Mouse (Mus musculus): ENCODE results near the gene Padi1. TPM values are rescaled to one million over a fixed set of nuclear protein-coding genes. Genes with fewer than 3 reads are reported as not detected.

Padi1 gene
- 0.09 and 0.16 TPM in 2 replicates for total RNA-seq (2012; rRNA removed)

- H3K4me3 ChIP-seq (ENCODE audit: insufficient read depth in 1 of 2, low read depth in 1 of 2, low read length in 2 of 2, poor library complexity in 1 of 2, severe bottlenecking in 1 of 2) = no peak within 1 kb of the TSS
- no peak within 1 kb of the TSS for H3K27ac ChIP-seq (ENCODE audit: insufficient read depth, low read depth, low read length, poor library complexity, severe bottlenecking)
- in situ Hi-C loops (cut with MboI; ENCODE audit: low sequenced_read_pairs in 2 of 2, unreplicated experiment in 2 of 2) = no loop called here
- TF ChIP-seq ZC3H11A (IDR thresholded peaks at IDR 0.05; ENCODE audit: borderline replicate concordance, low read depth, low read length) (no peak), MAFK (IDR thresholded peaks at IDR 0.05; ENCODE audit: insufficient read depth, low read depth, low read length) (no peak), CHD2 (IDR thresholded peaks at IDR 0.05; ENCODE audit: low read depth, low read length) (no peak), ZNF384 (IDR thresholded peaks at IDR 0.05; ENCODE audit: low read depth, low read length) (no peak), HCFC1 (IDR thresholded peaks at IDR 0.05; ENCODE audit: borderline replicate concordance, insufficient read depth, low read length) (no peak)
- no peaks in the 10 kb centered on the region for H3K4me1 ChIP-seq (ENCODE audit: control insufficient read depth in 2 of 2, insufficient read depth in 2 of 2, low read length in 2 of 2, poor library complexity in 1 of 2)
- DNase-seq (ENCODE audit: low read depth, low spot score) = no peak
- no peaks in the 10 kb centered on the region for H3K9me3 ChIP-seq (ENCODE audit: control insufficient read depth, insufficient read depth, low read depth, low read length)
- H3K9ac ChIP-seq (ENCODE audit: insufficient read depth, low read depth, low read length, poor library complexity, severe bottlenecking) = no peak within 1 kb of the TSS
- H3K36me3 ChIP-seq (ENCODE audit: control insufficient read depth, insufficient read depth, low read length, poor library complexity, severe bottlenecking) = no peaks in the 10 kb centered on the region
Measured at GRCm38 (mm10) chr4:140845666-140846065, at the start of gene Padi1. Padi1 (minus strand) TSS chr4:140845778.

- in situ Hi-C loops (cut with MboI; ENCODE audit: low sequenced_read_pairs in 2 of 2, unreplicated experiment in 2 of 2) = no loop called here
- no peak overlapping the region for H3K4me3 ChIP-seq (ENCODE audit: insufficient read depth in 1 of 2, low read depth in 1 of 2, low read length in 2 of 2, poor library complexity in 1 of 2, severe bottlenecking in 1 of 2)
- H3K9me3 ChIP-seq (ENCODE audit: control insufficient read depth, insufficient read depth, low read depth, low read length) = no peaks in the 10 kb centered on the region
- H3K27ac ChIP-seq (ENCODE audit: insufficient read depth, low read depth, low read length, poor library complexity, severe bottlenecking) = no peak overlapping the region
- H3K9ac ChIP-seq (ENCODE audit: insufficient read depth, low read depth, low read length, poor library complexity, severe bottlenecking) = no peak overlapping the region
- no peaks in the 10 kb centered on the region for H3K4me1 ChIP-seq (ENCODE audit: control insufficient read depth in 2 of 2, insufficient read depth in 2 of 2, low read length in 2 of 2, poor library complexity in 1 of 2)
- no peaks in the 10 kb centered on the region for H3K36me3 ChIP-seq (ENCODE audit: control insufficient read depth, insufficient read depth, low read length, poor library complexity, severe bottlenecking)
- no peak for DNase-seq (ENCODE audit: low read depth, low spot score)
- TF ChIP-seq ZC3H11A (IDR thresholded peaks at IDR 0.05; ENCODE audit: borderline replicate concordance, low read depth, low read length) (no peak), ZNF384 (IDR thresholded peaks at IDR 0.05; ENCODE audit: low read depth, low read length) (no peak), CHD2 (IDR thresholded peaks at IDR 0.05; ENCODE audit: low read depth, low read length) (no peak), MAFK (IDR thresholded peaks at IDR 0.05; ENCODE audit: insufficient read depth, low read depth, low read length) (no peak), HCFC1 (IDR thresholded peaks at IDR 0.05; ENCODE audit: borderline replicate concordance, insufficient read depth, low read length) (no peak)
Measured at GRCm38 (mm10) chr4:140892163-140892530, 46.6 kb upstream of the Padi1 start.

- H3K9me3 ChIP-seq (ENCODE audit: control insufficient read depth, insufficient read depth, low read depth, low read length) = no peaks in the 10 kb centered on the region
- in situ Hi-C loops (cut with MboI; ENCODE audit: low sequenced_read_pairs in 2 of 2, unreplicated experiment in 2 of 2) = no loop called here
- H3K36me3 ChIP-seq (ENCODE audit: control insufficient read depth, insufficient read depth, low read length, poor library complexity, severe bottlenecking) = no peaks in the 10 kb centered on the region
- no peak for DNase-seq (ENCODE audit: low read depth, low spot score)
- TF ChIP-seq HCFC1 (IDR thresholded peaks at IDR 0.05; ENCODE audit: borderline replicate concordance, insufficient read depth, low read length) (no peak), ZC3H11A (IDR thresholded peaks at IDR 0.05; ENCODE audit: borderline replicate concordance, low read depth, low read length) (no peak), ZNF384 (IDR thresholded peaks at IDR 0.05; ENCODE audit: low read depth, low read length) (no peak), CHD2 (IDR thresholded peaks at IDR 0.05; ENCODE audit: low read depth, low read length) (no peak), MAFK (IDR thresholded peaks at IDR 0.05; ENCODE audit: insufficient read depth, low read depth, low read length) (no peak)
- no peak overlapping the region for H3K9ac ChIP-seq (ENCODE audit: insufficient read depth, low read depth, low read length, poor library complexity, severe bottlenecking)
- H3K27ac ChIP-seq (ENCODE audit: insufficient read depth, low read depth, low read length, poor library complexity, severe bottlenecking) = no peak overlapping the region
- no peak overlapping the region for H3K4me3 ChIP-seq (ENCODE audit: insufficient read depth in 1 of 2, low read depth in 1 of 2, low read length in 2 of 2, poor library complexity in 1 of 2, severe bottlenecking in 1 of 2)
- H3K4me1 ChIP-seq (ENCODE audit: control insufficient read depth in 2 of 2, insufficient read depth in 2 of 2, low read length in 2 of 2, poor library complexity in 1 of 2) = no peaks in the 10 kb centered on the region
Measured at GRCm38 (mm10) chr4:140891525-140892162, 46.1 kb upstream of the Padi1 start.

- Histone ChIP-seq H3K4me1 (ENCODE audit: control insufficient read depth in 2 of 2, insufficient read depth in 2 of 2, low read length in 2 of 2, poor library complexity in 1 of 2) (peaks cover 0 to 2% of the 10 kb centered on the region in 2 experiments; a peak in 1 of 4 replicates), H3K27ac (ENCODE audit: insufficient read depth, low read depth, low read length, poor library complexity, severe bottlenecking) (no peak overlapping the region), H3K4me3 (ENCODE audit: insufficient read depth in 1 of 2, low read depth in 1 of 2, low read length in 2 of 2, poor library complexity in 1 of 2, severe bottlenecking in 1 of 2) (no peak overlapping the region), H3K9ac (ENCODE audit: insufficient read depth, low read depth, low read length, poor library complexity, severe bottlenecking) (no peak overlapping the region), H3K9me3 (ENCODE audit: control insufficient read depth, insufficient read depth, low read depth, low read length) (no peaks in the 10 kb centered on the region), H3K36me3 (ENCODE audit: control insufficient read depth, insufficient read depth, low read length, poor library complexity, severe bottlenecking) (no peaks in the 10 kb centered on the region)
- in situ Hi-C loops (cut with MboI; ENCODE audit: low sequenced_read_pairs in 2 of 2, unreplicated experiment in 2 of 2) = no loop called here
- TF ChIP-seq MAFK (IDR thresholded peaks at IDR 0.05; ENCODE audit: insufficient read depth, low read depth, low read length) = no peak
- no peak for TF ChIP-seq CHD2 (IDR thresholded peaks at IDR 0.05; ENCODE audit: low read depth, low read length)
- TF ChIP-seq HCFC1 (IDR thresholded peaks at IDR 0.05; ENCODE audit: borderline replicate concordance, insufficient read depth, low read length) = no peak
- no peak for TF ChIP-seq ZC3H11A (IDR thresholded peaks at IDR 0.05; ENCODE audit: borderline replicate concordance, low read depth, low read length)
- no peak for DNase-seq (ENCODE audit: low read depth, low spot score)
Measured at GRCm38 (mm10) chr4:140883852-140884251, 38.3 kb upstream of the Padi1 start.
